Mouse (Mus musculus): Measurements from ENCODE around the gene Atg4b. TPM values are rescaled to one million over a fixed set of nuclear protein-coding genes. Genes with fewer than 3 reads are reported as not detected.

Gene Atg4b
- polyA plus RNA-seq (2015; fragmentation: Nextera tagmentation; extraction: Ambion mirVana) = 75.2 and 76.8 TPM in 2 replicates

DNA sequence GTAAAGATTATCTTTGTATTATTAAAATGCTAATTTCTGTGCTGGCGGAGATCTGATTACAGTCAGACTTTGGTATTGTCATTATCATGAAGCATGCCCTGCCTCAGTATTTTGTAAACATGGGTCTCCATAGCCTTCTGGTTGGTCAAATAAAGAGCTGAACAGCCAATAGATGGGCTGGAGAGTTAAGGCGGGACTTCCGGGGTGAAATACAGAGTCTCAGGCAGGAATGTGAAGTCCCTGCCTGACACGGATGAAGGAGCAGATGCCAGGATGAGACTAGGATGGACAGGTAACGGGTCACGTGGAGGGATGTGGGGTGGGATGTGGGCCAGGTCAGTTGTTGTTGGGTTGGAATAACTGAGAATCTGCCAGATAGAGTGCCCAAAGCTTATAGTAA lies at the start of gene Atg4b:
Gene Atg4b (plus strand): TSS at position 211 of the 400 bp plus-strand sequence.
- no peak within 1 kb of the TSS for H3K9ac ChIP-seq
- H3K4me1 ChIP-seq = peaks cover 17% of the 10 kb centered on the region
- no peaks in the 10 kb centered on the region for H3K27me3 ChIP-seq
- no peak within 1 kb of the TSS for H3K4me3 ChIP-seq
- no peak within 1 kb of the TSS for H3K27ac ChIP-seq
- peaks cover 19% of the 10 kb centered on the region for H3K36me3 ChIP-seq
- no peak for ATAC-seq (ENCODE audit: borderline replicate concordance, extremely low read depth, low FRiP score, low TSS enrichment)
- WGBS = 85% methylated on average over 6 of the region's 6 CpGs
- no peaks in the 10 kb centered on the region for H3K9me3 ChIP-seq
- H3K4me2 ChIP-seq = no peak within 1 kb of the TSS

DNA sequence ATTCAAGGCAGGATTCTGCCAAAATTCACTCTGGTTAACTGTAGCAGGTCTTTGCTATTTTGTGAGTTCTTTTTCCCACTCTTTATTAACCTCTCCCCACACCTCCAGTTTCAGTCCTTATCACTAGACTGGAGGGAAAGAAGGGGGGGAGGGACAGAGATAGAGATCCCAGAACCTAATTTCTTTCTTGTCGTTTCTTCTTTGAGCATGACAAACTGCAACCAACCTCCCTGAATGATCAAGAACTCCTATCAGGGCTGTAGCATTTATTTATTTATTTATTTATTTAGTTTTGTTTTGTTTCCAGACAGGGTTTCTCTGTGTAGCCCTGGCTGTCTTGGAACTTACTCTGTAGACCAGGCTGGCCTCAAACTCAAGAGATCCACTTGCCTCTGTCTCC lies 49.2 kb upstream of the Atg4b start:
- no peak overlapping the region for H3K9ac ChIP-seq
- no peaks in the 10 kb centered on the region for H3K9me3 ChIP-seq
- H3K27ac ChIP-seq = no peak overlapping the region
- H3K27me3 ChIP-seq = no peaks in the 10 kb centered on the region
- no peaks in the 10 kb centered on the region for H3K36me3 ChIP-seq
- H3K4me3 ChIP-seq = no peak overlapping the region
- WGBS = 76% methylated on average over 1 of the region's 1 CpGs
- ATAC-seq (ENCODE audit: borderline replicate concordance, extremely low read depth, low FRiP score, low TSS enrichment) = no peak
- peaks cover 7% of the 10 kb centered on the region for H3K4me1 ChIP-seq
- no peak overlapping the region for H3K4me2 ChIP-seq

DNA sequence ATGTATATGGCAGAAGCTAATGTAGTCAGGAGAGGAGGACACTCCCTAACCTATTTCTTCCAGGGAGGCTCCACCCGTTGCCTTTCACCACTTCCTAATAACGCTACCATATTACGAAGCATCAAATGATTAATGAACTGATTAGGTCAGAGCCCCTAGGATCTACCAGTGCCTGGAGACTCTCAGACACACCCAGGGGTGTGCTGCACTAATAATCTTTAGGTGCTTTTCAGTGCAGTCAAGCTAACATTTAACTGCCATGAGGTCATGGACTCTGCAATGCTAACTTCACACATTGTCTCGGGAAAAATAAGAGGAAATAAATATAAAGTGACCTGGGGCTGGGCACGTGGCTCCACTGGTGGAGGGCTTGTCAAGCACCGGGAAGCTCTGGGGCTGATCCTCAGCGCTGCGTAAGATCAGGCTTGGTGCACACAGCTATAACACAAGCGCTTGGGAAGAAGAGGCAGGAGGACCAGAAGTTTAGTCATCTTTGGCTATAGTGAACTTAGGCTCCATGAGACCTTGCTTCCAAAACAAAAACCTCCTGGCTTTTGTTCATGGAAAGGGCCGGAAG lies 47.7 kb upstream of the Atg4b start:
- Histone ChIP-seq H3K27me3 (no peaks in the 10 kb centered on the region), H3K27ac (no peak overlapping the region), H3K36me3 (no peaks in the 10 kb centered on the region), H3K4me2 (no peak overlapping the region), H3K4me1 (no peaks in the 10 kb centered on the region), H3K9me3 (no peaks in the 10 kb centered on the region), H3K9ac (no peak overlapping the region), H3K4me3 (no peak overlapping the region)
- ATAC-seq (ENCODE audit: borderline replicate concordance, extremely low read depth, low FRiP score, low TSS enrichment) = no peak
- 79% methylated on average over 10 of the region's 10 CpGs for WGBS

DNA sequence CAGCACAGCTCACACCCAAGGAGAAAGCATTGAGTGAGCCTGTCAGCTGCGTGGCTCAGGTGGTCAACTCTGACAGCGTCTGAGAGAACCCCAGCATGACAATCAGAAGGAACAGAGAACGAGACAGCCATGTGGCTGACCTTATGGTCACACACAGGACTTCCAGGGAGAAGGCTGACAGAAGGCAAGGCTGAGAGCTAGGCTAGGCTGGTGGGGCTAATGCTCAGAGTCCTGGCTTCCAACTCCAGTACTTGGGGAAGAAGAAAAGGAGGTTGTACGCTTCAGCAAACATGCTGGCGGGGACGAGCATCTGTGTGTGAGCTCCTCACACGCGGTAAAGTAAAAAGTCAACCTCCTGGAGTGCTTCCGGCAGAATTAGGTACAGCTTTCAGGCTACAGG lies 47.0 kb upstream of the Atg4b start:
- 78% methylated on average over 9 of the region's 9 CpGs for WGBS
- no peak overlapping the region for H3K4me3 ChIP-seq
- ATAC-seq (ENCODE audit: borderline replicate concordance, extremely low read depth, low FRiP score, low TSS enrichment) = no peak
- no peak overlapping the region for H3K9ac ChIP-seq
- no peaks in the 10 kb centered on the region for H3K9me3 ChIP-seq
- no peaks in the 10 kb centered on the region for H3K36me3 ChIP-seq
- no peak overlapping the region for H3K27ac ChIP-seq
- H3K4me1 ChIP-seq = no peaks in the 10 kb centered on the region
- no peak overlapping the region for H3K4me2 ChIP-seq
- no peaks in the 10 kb centered on the region for H3K27me3 ChIP-seq

DNA sequence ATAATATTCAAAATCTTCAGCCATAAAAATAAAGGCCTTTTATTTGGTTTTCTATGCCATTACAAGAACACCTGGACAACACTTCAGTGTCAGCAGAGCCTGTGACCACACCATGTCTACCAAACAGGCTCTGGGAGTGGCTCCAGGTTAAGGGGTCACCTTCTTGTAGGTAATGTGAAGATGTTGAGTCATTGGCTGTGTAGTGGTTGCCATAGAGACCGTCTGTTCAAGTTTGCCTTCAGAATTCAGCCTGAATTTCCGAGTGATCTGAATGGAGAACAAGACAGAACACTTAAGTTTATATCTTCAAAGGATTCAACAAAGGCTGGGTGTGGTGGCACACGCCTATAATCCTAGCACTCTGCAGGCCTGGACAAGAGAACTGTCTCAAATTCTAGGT lies 45.9 kb upstream of the Atg4b start:
- H3K4me1 ChIP-seq = no peaks in the 10 kb centered on the region
- H3K9me3 ChIP-seq = no peaks in the 10 kb centered on the region
- no peaks in the 10 kb centered on the region for H3K27me3 ChIP-seq
- no peak overlapping the region for H3K27ac ChIP-seq
- H3K4me2 ChIP-seq = no peak overlapping the region
- no peak overlapping the region for H3K9ac ChIP-seq
- peak; percentile 31; the same call in 1 of the 2 replicates for ATAC-seq (ENCODE audit: borderline replicate concordance, extremely low read depth, low FRiP score, low TSS enrichment)
- no peaks in the 10 kb centered on the region for H3K36me3 ChIP-seq
- 48% methylated on average over 3 of the region's 3 CpGs for WGBS
- no peak overlapping the region for H3K4me3 ChIP-seq

DNA sequence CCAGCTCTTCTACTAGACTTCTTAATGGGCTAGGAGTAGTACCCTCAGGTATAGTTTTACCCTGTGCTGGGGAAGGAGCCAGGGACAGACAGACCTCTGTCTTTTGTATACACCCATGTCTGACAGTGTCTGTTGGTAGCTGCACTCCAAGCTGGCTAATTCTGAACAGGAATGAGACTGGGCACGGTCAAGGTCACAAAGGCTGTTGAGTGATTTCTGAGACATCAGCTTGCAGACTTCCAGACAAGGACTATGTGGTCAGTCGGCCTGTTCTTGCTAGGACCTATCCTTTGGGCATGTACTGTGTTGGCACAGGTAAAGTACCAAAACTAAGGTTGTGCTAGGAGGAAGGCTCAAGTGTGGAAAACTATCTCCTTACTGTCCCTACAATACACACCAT lies 35.1 kb upstream of the Atg4b start:
- 86% methylated on average over 2 of the region's 2 CpGs for WGBS
- Histone ChIP-seq H3K9me3 (no peaks in the 10 kb centered on the region), H3K36me3 (peaks cover 11% of the 10 kb centered on the region; the same call in 1 of the 2 replicates), H3K4me2 (no peak overlapping the region), H3K4me1 (no peaks in the 10 kb centered on the region), H3K9ac (no peak overlapping the region), H3K4me3 (no peak overlapping the region), H3K27ac (no peak overlapping the region), H3K27me3 (no peaks in the 10 kb centered on the region)
- no peak for ATAC-seq (ENCODE audit: borderline replicate concordance, extremely low read depth, low FRiP score, low TSS enrichment)

DNA sequence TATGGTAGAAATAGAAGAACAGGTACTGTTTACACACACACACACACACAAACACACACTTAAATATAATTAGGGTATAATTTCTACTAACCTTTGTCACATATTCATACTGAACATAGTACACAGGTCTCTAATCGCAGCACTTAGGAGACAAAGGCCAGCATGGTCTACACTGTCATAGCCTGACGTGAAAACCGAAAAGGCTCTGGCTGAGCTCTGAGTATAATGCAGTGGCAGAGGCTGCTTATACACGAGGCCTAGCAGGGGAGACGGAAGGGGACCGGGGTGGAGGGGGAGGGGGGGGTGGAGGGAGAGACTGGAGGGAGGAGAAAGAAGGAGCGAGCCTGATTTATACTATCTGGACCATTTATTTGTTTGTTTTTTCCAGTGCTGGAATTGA lies 29.7 kb upstream of the Atg4b start:
- no peak for ATAC-seq (ENCODE audit: borderline replicate concordance, extremely low read depth, low FRiP score, low TSS enrichment)
- Histone ChIP-seq H3K27me3 (no peaks in the 10 kb centered on the region), H3K4me3 (no peak overlapping the region), H3K9me3 (no peaks in the 10 kb centered on the region), H3K36me3 (peaks cover 25% of the 10 kb centered on the region; the same call in 1 of the 2 replicates), H3K27ac (no peak overlapping the region), H3K9ac (no peak overlapping the region), H3K4me1 (no peaks in the 10 kb centered on the region), H3K4me2 (no peak overlapping the region)
- WGBS = 76% methylated on average over 7 of the region's 7 CpGs

DNA sequence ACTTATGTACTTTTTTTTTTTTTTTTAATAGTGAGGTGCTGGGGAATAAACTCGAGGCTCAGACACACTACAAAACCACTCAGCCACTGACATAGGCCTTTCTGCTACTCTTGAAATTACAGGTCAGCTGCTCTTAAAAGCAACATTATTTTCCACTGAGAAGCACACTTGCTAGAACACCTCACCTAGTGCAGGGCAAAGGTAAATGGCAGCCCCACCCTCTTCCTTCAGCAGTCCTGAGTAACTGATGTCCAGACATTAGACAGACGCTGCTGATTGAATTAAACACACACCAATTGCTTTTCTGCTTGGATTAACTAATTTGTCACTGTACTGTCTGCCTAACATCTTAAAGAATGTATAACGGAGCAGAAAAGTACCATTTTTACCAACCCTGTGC lies 26.7 kb upstream of the Atg4b start:
- WGBS = 82% methylated on average over 3 of the region's 3 CpGs
- no peak overlapping the region for H3K27ac ChIP-seq
- H3K4me2 ChIP-seq = no peak overlapping the region
- H3K27me3 ChIP-seq = no peaks in the 10 kb centered on the region
- no peaks in the 10 kb centered on the region for H3K4me1 ChIP-seq
- H3K36me3 ChIP-seq = peaks cover 21% of the 10 kb centered on the region; the same call in 1 of the 2 replicates
- H3K9me3 ChIP-seq = no peaks in the 10 kb centered on the region
- no peak for ATAC-seq (ENCODE audit: borderline replicate concordance, extremely low read depth, low FRiP score, low TSS enrichment)
- no peak overlapping the region for H3K4me3 ChIP-seq
- no peak overlapping the region for H3K9ac ChIP-seq

DNA sequence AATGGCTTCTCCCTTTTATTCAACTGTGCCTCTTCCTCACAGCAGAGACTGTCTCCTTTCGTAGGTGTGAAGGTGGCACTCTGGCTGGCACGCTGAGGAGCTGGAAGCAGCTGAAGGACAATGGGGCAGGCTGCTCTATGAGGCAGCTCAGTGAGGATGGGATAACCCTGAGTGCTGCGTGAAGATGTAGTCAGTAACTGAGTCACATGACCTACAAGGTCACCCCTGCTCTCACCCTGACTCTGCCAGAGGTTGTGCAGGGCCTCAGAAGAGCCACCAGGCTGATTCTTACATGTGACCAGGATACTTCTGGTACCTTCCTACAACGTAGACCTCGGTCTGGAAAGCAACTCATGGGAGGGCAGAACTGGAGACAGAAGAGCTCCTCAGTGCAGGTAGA lies 25.6 kb upstream of the Atg4b start:
- Histone ChIP-seq H3K27ac (no peak overlapping the region), H3K27me3 (no peaks in the 10 kb centered on the region), H3K4me3 (no peak overlapping the region), H3K9me3 (no peaks in the 10 kb centered on the region), H3K9ac (no peak overlapping the region), H3K4me2 (no peak overlapping the region), H3K36me3 (peaks cover 21% of the 10 kb centered on the region; the same call in 1 of the 2 replicates), H3K4me1 (no peaks in the 10 kb centered on the region)
- 91% methylated on average over 5 of the region's 5 CpGs for WGBS
- no peak for ATAC-seq (ENCODE audit: borderline replicate concordance, extremely low read depth, low FRiP score, low TSS enrichment)

DNA sequence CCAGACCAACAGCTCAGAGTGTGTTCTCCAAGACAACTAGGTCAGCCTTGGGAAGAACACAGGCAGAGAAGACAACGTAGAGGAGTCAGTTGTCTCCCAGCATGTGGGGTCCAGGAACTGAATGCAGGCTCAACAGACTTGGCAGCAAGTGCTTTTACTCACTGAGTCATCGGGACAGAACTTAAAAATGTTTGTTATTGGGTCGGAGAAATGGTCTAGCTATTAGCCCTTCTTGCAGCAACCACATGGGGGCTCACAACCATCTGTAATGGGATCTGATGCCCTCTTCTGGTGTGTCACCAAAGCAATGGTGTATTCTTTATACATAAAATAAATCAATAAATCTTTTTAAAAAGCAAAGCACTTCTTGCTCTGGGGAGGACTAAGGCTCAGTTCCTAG lies 25.2 kb upstream of the Atg4b start:
- no peaks in the 10 kb centered on the region for H3K9me3 ChIP-seq
- no peak for ATAC-seq (ENCODE audit: borderline replicate concordance, extremely low read depth, low FRiP score, low TSS enrichment)
- no peaks in the 10 kb centered on the region for H3K27me3 ChIP-seq
- 76% methylated on average over 3 of the region's 3 CpGs for WGBS
- no peak overlapping the region for H3K4me2 ChIP-seq
- H3K4me1 ChIP-seq = no peaks in the 10 kb centered on the region
- H3K27ac ChIP-seq = no peak overlapping the region
- peaks cover 19% of the 10 kb centered on the region; the same call in 1 of the 2 replicates for H3K36me3 ChIP-seq
- H3K9ac ChIP-seq = no peak overlapping the region
- H3K4me3 ChIP-seq = no peak overlapping the region

DNA sequence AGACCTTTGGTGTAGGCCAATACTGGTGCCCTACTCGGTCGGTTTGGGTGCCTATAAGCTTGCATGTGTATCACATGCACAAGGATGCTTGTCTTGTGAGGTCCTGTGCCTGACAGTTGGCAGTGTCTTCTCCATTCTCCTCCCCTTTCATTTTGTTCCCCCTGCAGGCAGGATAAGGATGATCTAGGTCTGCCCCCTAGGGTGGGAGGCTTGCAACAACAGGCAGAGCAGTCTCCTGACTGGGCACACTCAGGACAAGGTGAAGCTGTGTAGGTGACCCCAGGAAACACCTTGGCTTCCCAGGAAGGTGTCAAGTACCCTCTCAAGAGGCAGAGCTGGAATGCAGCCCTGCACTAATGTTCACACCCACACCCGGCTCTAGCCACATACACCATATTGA lies 24.3 kb upstream of the Atg4b start:
- H3K27me3 ChIP-seq = no peaks in the 10 kb centered on the region
- no peak overlapping the region for H3K27ac ChIP-seq
- WGBS = 47% methylated on average over 3 of the region's 3 CpGs
- peaks cover 17% of the 10 kb centered on the region; the same call in 1 of the 2 replicates for H3K36me3 ChIP-seq
- H3K4me3 ChIP-seq = no peak overlapping the region
- ATAC-seq (ENCODE audit: borderline replicate concordance, extremely low read depth, low FRiP score, low TSS enrichment) = peak; percentile 82; the same call in 1 of the 2 replicates
- H3K4me1 ChIP-seq = no peaks in the 10 kb centered on the region
- no peaks in the 10 kb centered on the region for H3K9me3 ChIP-seq
- H3K4me2 ChIP-seq = no peak overlapping the region
- no peak overlapping the region for H3K9ac ChIP-seq

DNA sequence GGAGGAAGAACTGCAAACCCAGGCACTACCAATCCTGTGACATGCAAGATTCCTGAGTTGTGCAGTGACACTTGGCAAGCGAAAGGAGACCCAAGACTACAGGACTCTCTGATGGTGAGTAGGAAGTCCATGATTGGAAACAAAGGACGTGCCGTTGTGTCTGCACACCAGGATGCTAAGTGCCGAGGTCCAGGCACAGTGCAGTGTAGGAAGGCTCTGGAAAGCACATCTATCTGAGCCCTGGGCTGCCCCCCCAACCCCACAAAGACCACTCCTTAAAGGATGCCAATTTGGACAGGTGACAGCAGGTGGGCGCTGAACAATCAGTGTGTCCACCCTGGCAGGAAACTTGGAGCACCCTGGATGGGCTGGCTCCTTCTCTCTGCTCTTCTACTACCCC lies 20.2 kb upstream of the Atg4b start:
- Histone ChIP-seq H3K4me2 (no peak overlapping the region), H3K4me1 (no peaks in the 10 kb centered on the region), H3K27me3 (no peaks in the 10 kb centered on the region), H3K9me3 (no peaks in the 10 kb centered on the region), H3K4me3 (no peak overlapping the region), H3K9ac (no peak overlapping the region), H3K27ac (no peak overlapping the region), H3K36me3 (no peaks in the 10 kb centered on the region)
- 88% methylated on average over 5 of the region's 5 CpGs for WGBS
- no peak for ATAC-seq (ENCODE audit: borderline replicate concordance, extremely low read depth, low FRiP score, low TSS enrichment)

DNA sequence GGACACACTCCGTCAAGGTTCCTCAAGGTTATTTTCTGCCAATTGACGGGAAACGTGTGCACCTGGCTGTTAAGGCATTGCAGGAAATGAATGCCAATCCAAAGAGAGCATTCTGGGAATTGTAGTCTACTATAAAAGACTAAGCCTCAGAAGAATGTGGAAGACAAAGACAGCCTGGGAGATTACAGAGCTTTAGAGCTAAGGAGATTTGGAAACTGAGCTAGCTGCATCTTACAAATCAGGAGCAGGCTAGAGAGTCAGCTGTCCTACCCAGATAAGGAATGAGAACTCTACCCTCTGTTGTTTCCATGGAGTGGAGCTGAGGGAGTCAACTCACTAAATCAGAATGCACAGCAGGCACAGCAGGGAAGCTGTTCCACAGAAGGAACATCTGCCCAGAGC lies 19.4 kb upstream of the Atg4b start:
- no peaks in the 10 kb centered on the region for H3K9me3 ChIP-seq
- H3K4me2 ChIP-seq = no peak overlapping the region
- H3K27me3 ChIP-seq = no peaks in the 10 kb centered on the region
- H3K4me3 ChIP-seq = no peak overlapping the region
- 34% methylated on average over 3 of the region's 3 CpGs for WGBS
- ATAC-seq (ENCODE audit: borderline replicate concordance, extremely low read depth, low FRiP score, low TSS enrichment) = no peak
- H3K4me1 ChIP-seq = no peaks in the 10 kb centered on the region
- no peak overlapping the region for H3K9ac ChIP-seq
- H3K36me3 ChIP-seq = no peaks in the 10 kb centered on the region
- no peak overlapping the region for H3K27ac ChIP-seq
